Mouse (Mus musculus) C2C12 (cell line): ENCODE measurements around the gene Rab8b. TPM values are rescaled to one million over a fixed set of nuclear protein-coding genes. Genes with fewer than 3 reads are reported as not detected.

Source experiments
- H3K27me3 ChIP-seq: one replicate; pipeline ENCODE4 v1.6.1; 2011; ENCODE audit not compliant: control insufficient read depth, insufficient read depth, insufficient read length
- H3K36me3 ChIP-seq: one replicate; pipeline ENCODE4 v1.6.1; 2011; ENCODE audit not compliant: control insufficient read depth, insufficient read depth
- H3K4me3 ChIP-seq: one replicate; pipeline ENCODE4 v1.5.1; 2011; ENCODE audit warnings: mild to moderate bottlenecking, control low read depth; ENCODE audit not compliant: poor library complexity, insufficient read depth, severe bottlenecking
- H3K79me2 ChIP-seq: one replicate; pipeline ENCODE4 v1.6.1; 2011; ENCODE audit not compliant: control insufficient read depth, insufficient read depth
- H3K79me3 ChIP-seq: one replicate; pipeline ENCODE4 v1.6.1; 2011; ENCODE audit warnings: low read depth, control low read depth
- H3ac ChIP-seq: one replicate; pipeline ENCODE3; 2011; ENCODE audit warnings: low read depth; ENCODE audit not compliant: control insufficient read depth, insufficient read length
- CEBPB ChIP-seq: IDR thresholded peaks from one replicate; pipeline ENCODE4 v1.6.1; 2011; ENCODE audit warnings: low read depth, mild to moderate bottlenecking, control low read depth, moderate library complexity
- CTCF ChIP-seq: IDR thresholded peaks from one replicate; pipeline ENCODE4 v1.5.1; 2011; ENCODE audit not compliant: control insufficient read depth, insufficient read depth, insufficient read length
- FOSL1 ChIP-seq: IDR thresholded peaks from one replicate; pipeline ENCODE4 v1.8.0; 2011; ENCODE audit warnings: mild to moderate bottlenecking, low read length; ENCODE audit not compliant: poor library complexity, insufficient read depth, severe bottlenecking
- MAX ChIP-seq: IDR thresholded peaks from one replicate; pipeline ENCODE4 v1.6.1; 2011; ENCODE audit warnings: mild to moderate bottlenecking, control low read depth
- MYOD1 ChIP-seq: IDR thresholded peaks from one replicate; pipeline ENCODE4 v1.6.1; 2011; ENCODE audit warnings: low read depth; ENCODE audit not compliant: control insufficient read depth, insufficient read length
- MYOG ChIP-seq: IDR thresholded peaks from one replicate; pipeline ENCODE4 v1.6.1; 2011; ENCODE audit not compliant: control insufficient read depth, insufficient read length; ENCODE audit errors: extremely low read depth
- USF1 ChIP-seq: IDR thresholded peaks from one replicate; pipeline ENCODE4 v1.6.1; 2011; ENCODE audit warnings: low read depth, mild to moderate bottlenecking, control low read depth, moderate library complexity
- polyA plus RNA-seq: library from polyadenylated mRNA; unstranded; fragments of >200 nt; fragmentation: generic; extraction: Trizol; gene quantifications from one replicate; pipeline ENCODE4 v1.2.1, GENCODE M21; 2012; ENCODE audit warnings: missing spikeins

The Rab8b gene
- polyA plus RNA-seq, 1 experiment = 4.1 TPM

GRCm38 (mm10) chr9:66887960-66888610, 31.4 kb downstream of the Rab8b start:
- Histone ChIP-seq H3K4me3 (no peak overlapping the region), H3K27me3 (no peaks in the 10 kb centered on the region), H3K79me3 (peaks cover 4% of the 10 kb centered on the region), H3ac (no peak overlapping the region), H3K36me3 (no peaks in the 10 kb centered on the region), H3K79me2 (peaks cover 7% of the 10 kb centered on the region)
- TF ChIP-seq USF1 (no peak), MAX (no peak), FOSL1 (no peak), MYOD1 (no peak), MYOG (no peak), CEBPB (no peak), CTCF (no peak)

- H3K4me3 ChIP-seq = no peak overlapping the region
- H3K79me2 ChIP-seq = peaks cover 7% of the 10 kb centered on the region
- no peaks in the 10 kb centered on the region for H3K36me3 ChIP-seq
- H3K79me3 ChIP-seq = peaks cover 4% of the 10 kb centered on the region
- TF ChIP-seq MYOD1 (no peak), CTCF (no peak), CEBPB (no peak), FOSL1 (no peak), MAX (no peak), MYOG (no peak), USF1 (no peak)
- no peak overlapping the region for H3ac ChIP-seq
- H3K27me3 ChIP-seq = no peaks in the 10 kb centered on the region
These were observed 32.1 kb downstream of the Rab8b start for GRCm38 (mm10) chr9:66887301-66887902.

- H3ac ChIP-seq = no peak overlapping the region
- H3K4me3 ChIP-seq = no peak overlapping the region
- H3K79me3 ChIP-seq = peaks cover 4% of the 10 kb centered on the region
- no peaks in the 10 kb centered on the region for H3K27me3 ChIP-seq
- H3K36me3 ChIP-seq = no peaks in the 10 kb centered on the region
- peaks cover 7% of the 10 kb centered on the region for H3K79me2 ChIP-seq
- no peak for TF ChIP-seq CTCF
- TF ChIP-seq MAX = no peak
- no peak for TF ChIP-seq FOSL1
- TF ChIP-seq USF1 = no peak
- no peak for TF ChIP-seq MYOG
- no peak for TF ChIP-seq CEBPB
- TF ChIP-seq MYOD1 = no peak
These were observed 32.7 kb downstream of the Rab8b start for GRCm38 (mm10) chr9:66886818-66887217.

- H3K36me3 ChIP-seq = no peaks in the 10 kb centered on the region
- H3K4me3 ChIP-seq = no peak overlapping the region
- TF ChIP-seq USF1 (no peak), MYOD1 (no peak), CEBPB (no peak), MYOG (no peak), CTCF (no peak)
- peaks cover 4% of the 10 kb centered on the region for H3K79me3 ChIP-seq
- H3K27me3 ChIP-seq = no peaks in the 10 kb centered on the region
- H3ac ChIP-seq = no peak overlapping the region
- H3K79me2 ChIP-seq = peaks cover 7% of the 10 kb centered on the region
These were observed 33.1 kb downstream of the Rab8b start for GRCm38 (mm10) chr9:66886366-66886765.

DNA sequence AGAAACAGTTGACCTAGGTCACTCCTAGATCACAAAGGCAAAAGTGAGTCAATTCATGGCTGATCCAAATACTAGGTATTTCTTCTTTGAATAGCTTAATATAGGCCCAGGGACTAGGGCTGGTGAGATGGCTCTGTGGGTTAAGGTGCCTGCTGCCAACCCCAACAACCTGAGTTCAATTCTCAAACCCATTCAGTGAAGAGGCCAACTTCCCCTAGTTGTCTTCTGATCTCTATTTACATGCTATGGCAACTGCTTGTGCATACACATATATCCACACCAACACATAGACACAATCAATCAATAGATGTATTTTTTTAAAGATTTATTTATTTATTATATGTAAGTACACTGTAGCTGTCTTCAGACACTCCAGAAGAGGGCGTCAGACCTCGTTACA, 34.9 kb downstream of the Rab8b start:
- no peak for TF ChIP-seq MYOG
- TF ChIP-seq USF1 = no peak
- TF ChIP-seq CEBPB = no peak
- no peak for TF ChIP-seq FOSL1
- TF ChIP-seq MYOD1 = no peak
- TF ChIP-seq MAX = no peak
- no peak for TF ChIP-seq CTCF
- no peak overlapping the region for H3K4me3 ChIP-seq
- H3K79me3 ChIP-seq = no peaks in the 10 kb centered on the region
- no peaks in the 10 kb centered on the region for H3K79me2 ChIP-seq
- H3K36me3 ChIP-seq = no peaks in the 10 kb centered on the region
- H3ac ChIP-seq = no peak overlapping the region
- no peaks in the 10 kb centered on the region for H3K27me3 ChIP-seq

DNA sequence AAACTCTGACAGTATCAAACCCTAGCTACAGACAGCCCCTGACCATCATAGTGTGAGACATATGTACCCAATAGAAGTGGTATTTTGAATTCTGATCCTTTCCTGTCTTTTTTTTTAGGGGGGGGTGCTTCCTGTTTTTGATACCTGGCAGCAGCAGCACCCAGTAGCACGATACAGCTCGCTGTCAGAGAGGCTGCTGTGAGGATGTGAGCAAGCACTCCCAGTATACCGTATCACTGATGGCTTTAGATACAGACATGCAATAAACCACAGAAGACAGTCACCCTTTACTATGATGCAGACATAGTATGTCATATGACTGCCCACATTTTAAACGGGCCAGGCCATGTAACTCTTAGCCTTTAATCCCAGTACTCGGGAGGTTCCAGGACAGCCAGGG, 36.0 kb downstream of the Rab8b start:
- Histone ChIP-seq H3K79me3 (no peaks in the 10 kb centered on the region), H3K36me3 (no peaks in the 10 kb centered on the region), H3K79me2 (no peaks in the 10 kb centered on the region), H3K27me3 (no peaks in the 10 kb centered on the region), H3K4me3 (no peak overlapping the region), H3ac (no peak overlapping the region)
- TF ChIP-seq CEBPB = no peak
- TF ChIP-seq FOSL1 = no peak
- no peak for TF ChIP-seq CTCF
- TF ChIP-seq MAX = no peak
- no peak for TF ChIP-seq MYOG
- TF ChIP-seq USF1 = no peak
- no peak for TF ChIP-seq MYOD1
